Mouse (Mus musculus) T-cell, adult 2 months (primary cell): ENCODE measurements around the gene A630089N07Rik.
"Not testable (repeated sequence)": the region's sequence is repeated elsewhere in the genome, so short reads cannot be mapped to it uniquely, and the experiment has no call there.

Experiments used
- DNase-seq: peaks from one replicate; pipeline ENCODE4 v3.0.0; 2022; ENCODE audit warnings: low spot score

Gene A630089N07Rik

GRCm38 (mm10) chr16:98081889-98082818 lies at the start of gene A630089N07Rik:
A630089N07Rik (minus strand) TSS chr16:98082450.
- DNase-seq, result peak; percentile 85

- no peak for DNase-seq
Observed at GRCm38 (mm10) chr16:98107109-98107508, 24.9 kb upstream of the A630089N07Rik start.

GRCm38 (mm10) chr16:98081550-98081888 lies 731 bp downstream of the A630089N07Rik start:
- DNase-seq, result not testable (repeated sequence)

- not testable (repeated sequence) for DNase-seq
Observed at GRCm38 (mm10) chr16:98081140-98081539, 1.1 kb downstream of the A630089N07Rik start.

- not testable (repeated sequence) for DNase-seq
Observed at GRCm38 (mm10) chr16:98079382-98079781, 2.9 kb downstream of the A630089N07Rik start.

GRCm38 (mm10) chr16:98041676-98042075 lies 40.6 kb downstream of the A630089N07Rik start:
- DNase-seq, result peak; percentile 45

GRCm38 (mm10) chr16:98034971-98035370 lies 47.3 kb downstream of the A630089N07Rik start:
- not testable (repeated sequence) for DNase-seq

GRCm38 (mm10) chr16:98026186-98026585 lies 56.1 kb downstream of the A630089N07Rik start:
- DNase-seq, result not testable (repeated sequence)

- no peak for DNase-seq
Observed at GRCm38 (mm10) chr16:98022657-98023345, 59.4 kb downstream of the A630089N07Rik start.

GRCm38 (mm10) chr16:98022081-98022480 lies 60.2 kb downstream of the A630089N07Rik start:
- DNase-seq, result no peak

- DNase-seq, result not testable (repeated sequence)
Observed at GRCm38 (mm10) chr16:97997383-97997731, 84.9 kb downstream of the A630089N07Rik start.

GRCm38 (mm10) chr16:97996616-97997382 lies 85.5 kb downstream of the A630089N07Rik start, which contains the start of gene B230307C23Rik:
B230307C23Rik (plus strand) TSS chr16:97997315.
- DNase-seq, result peak; percentile 89

GRCm38 (mm10) chr16:97995849-97996615 lies 86.2 kb downstream of the A630089N07Rik start:
- no peak for DNase-seq

GRCm38 (mm10) chr16:97992477-97992876 lies 89.8 kb downstream of the A630089N07Rik start:
- DNase-seq, result not testable (repeated sequence)

GRCm38 (mm10) chr16:97991517-97991916 lies 90.7 kb downstream of the A630089N07Rik start:
- no peak for DNase-seq

- no peak for DNase-seq
Observed at GRCm38 (mm10) chr16:97984589-97984988, 97.7 kb downstream of the A630089N07Rik start.

- DNase-seq, result no peak
Observed at GRCm38 (mm10) chr16:97981362-97981761, 100.9 kb downstream of the A630089N07Rik start.

GRCm38 (mm10) chr16:97977722-97978121 lies 104.5 kb downstream of the A630089N07Rik start:
- DNase-seq, result no peak

- DNase-seq, result no peak
Observed at GRCm38 (mm10) chr16:97977277-97977676, 105.0 kb downstream of the A630089N07Rik start.

- DNase-seq, result peak; percentile 64
Observed at GRCm38 (mm10) chr16:97963956-97964540, 118.2 kb downstream of the A630089N07Rik start.
